Mouse (Mus musculus) megakaryocyte, embryonic 14.5 days (primary cell): Measurements from ENCODE around the gene Ppp4r3a. TPM values are rescaled to one million over a fixed set of nuclear protein-coding genes. Genes with fewer than 3 reads are reported as not detected.

Source experiments
- H3K27me3 ChIP-seq: replicated peaks from 2 replicates; pipeline ENCODE3; 2012; ENCODE audit warnings: inconsistent platforms
- H3K36me3 ChIP-seq: replicated peaks from 2 replicates; pipeline ENCODE3; 2012; ENCODE audit warnings: low read length, inconsistent platforms, mixed read lengths
- H3K4me1 ChIP-seq: 2 replicates; pipeline ENCODE4 v1.6.1; 2012; ENCODE audit warnings: inconsistent platforms
- H3K4me3 ChIP-seq: replicated peaks from 2 replicates; pipeline ENCODE3; 2012; ENCODE audit warnings: moderate library complexity, mild to moderate bottlenecking, inconsistent platforms
- H3K9me3 ChIP-seq: 2 replicates; pipeline ENCODE4 v1.6.1; 2012; ENCODE audit warnings: inconsistent platforms
- FLI1 ChIP-seq: IDR thresholded peaks from 2 replicates; pipeline ENCODE4 v1.6.1; 2012; ENCODE audit warnings: low read length, inconsistent platforms, mixed read lengths
- GATA1 ChIP-seq: IDR thresholded peaks from 3 replicates; pipeline ENCODE4 v1.6.1; 2012; ENCODE audit warnings: mixed read lengths, low read length, inconsistent platforms, borderline replicate concordance
- polyA plus RNA-seq: library from polyadenylated mRNA; stranded (reverse); fragments of >175 nt; gene quantifications from 2 replicates; pipeline ENCODE4 v1.2.3, GENCODE M21; 2012; ENCODE audit warnings: low replicate concordance; ENCODE audit not compliant: insufficient read depth

Ppp4r3a gene
- polyA plus RNA-seq, 1 experiment = 9.6 TPM

GRCm38 (mm10) chr12:101004982-101005381 is 78.5 kb downstream of the Ppp4r3a start:
- Histone ChIP-seq H3K36me3 (peaks cover 4% of the 10 kb centered on the region), H3K4me1 (peaks cover 72% of the 10 kb centered on the region), H3K4me3 (no peak overlapping the region), H3K9me3 (peaks cover 5% of the 10 kb centered on the region; the same call in 1 of the 2 replicates), H3K27me3 (peaks cover 3% of the 10 kb centered on the region)
- no peak for TF ChIP-seq GATA1
- TF ChIP-seq FLI1 = no peak

DNA sequence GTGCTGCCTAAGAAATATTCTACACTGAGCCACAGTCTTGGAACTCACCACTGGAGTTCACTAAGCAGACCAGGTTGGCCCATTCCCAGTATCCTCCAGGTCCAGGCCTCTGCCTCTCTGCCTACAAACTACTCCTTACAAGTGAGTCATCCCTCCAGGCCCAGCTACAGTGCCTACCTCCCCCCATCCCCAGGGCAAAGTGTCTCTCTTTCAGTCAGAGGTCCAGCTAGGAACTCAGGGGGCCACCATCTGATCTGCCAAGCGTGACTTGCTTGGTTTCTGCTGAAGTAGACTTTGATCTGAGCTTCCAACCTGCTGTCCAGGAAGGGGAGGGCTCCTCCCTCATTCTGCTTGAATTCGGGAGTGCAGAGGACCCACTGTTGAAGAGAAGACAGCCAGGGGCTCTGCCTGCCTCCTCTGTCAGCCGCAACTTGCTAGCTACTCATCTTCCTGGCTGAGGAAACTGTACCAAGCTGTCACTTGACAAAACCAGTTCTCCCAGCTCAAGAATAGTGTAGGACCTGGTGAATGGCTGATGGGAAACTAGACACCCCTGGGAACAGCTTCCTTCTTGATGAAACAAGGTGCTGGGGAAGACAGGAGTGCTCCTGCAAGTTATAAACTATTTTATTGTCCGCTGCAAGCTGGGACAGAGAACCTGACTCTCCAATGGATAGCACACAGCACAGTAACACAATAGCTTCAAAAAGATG is 80.5 kb downstream of the Ppp4r3a start:
- Histone ChIP-seq H3K36me3 (no peaks in the 10 kb centered on the region), H3K27me3 (peaks cover 3% of the 10 kb centered on the region), H3K4me1 (peaks cover 61% of the 10 kb centered on the region), H3K9me3 (no peaks in the 10 kb centered on the region), H3K4me3 (no peak overlapping the region)
- no peak for TF ChIP-seq GATA1
- TF ChIP-seq FLI1 = no peak

DNA sequence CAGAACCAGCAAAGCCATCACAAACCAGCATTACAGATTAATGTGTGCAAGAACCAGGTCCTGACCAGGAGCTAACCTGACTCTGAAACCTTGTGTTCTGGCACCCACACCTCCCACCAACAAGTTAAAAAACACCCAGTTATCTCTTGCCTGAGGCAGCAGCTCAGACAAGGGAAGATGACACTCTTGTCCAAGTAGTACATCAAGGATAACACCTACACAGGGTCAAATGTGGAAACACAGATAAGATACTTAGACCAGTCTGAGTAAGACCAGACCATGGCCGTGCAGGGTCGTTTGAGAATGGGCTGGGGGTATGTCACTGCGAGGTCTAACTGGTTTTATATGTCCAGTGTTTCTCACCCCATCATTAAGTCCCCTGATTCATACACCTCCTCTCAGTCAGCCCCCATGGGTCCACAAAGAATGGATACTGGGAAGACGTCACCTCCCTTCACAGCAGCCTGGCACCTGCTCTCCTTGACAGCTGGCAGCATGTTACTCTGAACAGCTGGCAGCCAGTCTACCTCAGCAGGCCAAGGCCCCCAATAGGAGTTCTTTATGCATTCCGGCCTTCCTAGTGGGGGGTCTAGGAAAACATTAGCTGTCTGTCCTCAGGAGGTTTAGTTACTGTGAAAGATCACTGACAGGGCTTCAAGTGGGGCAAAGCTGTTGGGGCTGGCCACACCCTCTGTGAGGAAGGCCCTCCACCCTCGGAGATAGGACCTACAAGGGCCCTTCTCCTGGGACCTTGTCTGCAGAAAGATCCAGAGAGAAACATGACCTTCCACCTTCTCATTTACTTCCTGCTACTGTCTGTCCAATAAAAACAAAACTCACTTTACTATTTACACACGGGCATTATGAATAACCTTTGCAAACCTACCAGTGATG is 84.2 kb downstream of the Ppp4r3a start:
- Histone ChIP-seq H3K9me3 (no peaks in the 10 kb centered on the region), H3K4me1 (peaks cover 65% of the 10 kb centered on the region)
- no peak for TF ChIP-seq FLI1
- TF ChIP-seq GATA1 = no peak

GRCm38 (mm10) chr12:100998564-100998962 is 84.9 kb downstream of the Ppp4r3a start:
- no peak for TF ChIP-seq GATA1
- no peak for TF ChIP-seq FLI1
- H3K9me3 ChIP-seq = no peaks in the 10 kb centered on the region
- peaks cover 70% of the 10 kb centered on the region for H3K4me1 ChIP-seq
- H3K4me3 ChIP-seq = no peak overlapping the region
- H3K27me3 ChIP-seq = peaks cover 2% of the 10 kb centered on the region
- H3K36me3 ChIP-seq = no peaks in the 10 kb centered on the region

More for the DNA sequence above, 84.2 kb downstream of the Ppp4r3a start:
- peaks cover 3% of the 10 kb centered on the region for H3K27me3 ChIP-seq
- no peaks in the 10 kb centered on the region for H3K36me3 ChIP-seq
- H3K4me3 ChIP-seq = no peak overlapping the region

GRCm38 (mm10) chr12:100997830-100998563 is 85.5 kb downstream of the Ppp4r3a start:
- Histone ChIP-seq H3K36me3 (peaks cover 3% of the 10 kb centered on the region), H3K27me3 (no peaks in the 10 kb centered on the region), H3K4me3 (no peak overlapping the region), H3K9me3 (no peaks in the 10 kb centered on the region), H3K4me1 (peaks cover 69% of the 10 kb centered on the region)
- TF ChIP-seq FLI1 (no peak), GATA1 (no peak)

DNA sequence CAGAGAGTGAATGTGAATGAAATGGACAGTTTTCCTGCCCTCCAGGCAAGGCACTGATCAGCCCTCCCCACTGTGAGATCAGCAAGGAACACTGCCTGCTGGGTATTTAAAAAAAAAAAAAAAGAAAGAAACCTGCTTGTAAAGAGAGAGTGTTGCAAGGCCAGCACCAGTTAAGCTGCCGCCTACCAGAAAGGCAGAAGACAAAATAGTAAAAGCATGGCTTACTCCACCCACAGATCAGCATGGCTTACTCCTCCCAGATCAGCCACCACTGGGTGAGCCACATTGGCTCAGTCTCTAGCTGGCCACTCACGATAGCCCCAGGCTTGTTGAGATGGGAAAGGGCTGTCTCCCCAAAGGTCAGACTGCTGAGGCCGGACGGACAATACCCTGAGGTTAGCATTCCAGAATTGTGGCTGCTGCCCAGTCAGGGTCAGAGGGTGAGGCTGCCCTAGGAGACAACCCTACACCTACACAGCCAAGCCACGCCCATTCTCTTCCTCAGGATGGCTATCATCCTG is 87.1 kb downstream of the Ppp4r3a start:
- TF ChIP-seq FLI1 (no peak), GATA1 (no peak)
- Histone ChIP-seq H3K4me3 (no peak overlapping the region), H3K9me3 (no peaks in the 10 kb centered on the region), H3K4me1 (peaks cover 63% of the 10 kb centered on the region), H3K27me3 (no peaks in the 10 kb centered on the region), H3K36me3 (peaks cover 3% of the 10 kb centered on the region)

DNA sequence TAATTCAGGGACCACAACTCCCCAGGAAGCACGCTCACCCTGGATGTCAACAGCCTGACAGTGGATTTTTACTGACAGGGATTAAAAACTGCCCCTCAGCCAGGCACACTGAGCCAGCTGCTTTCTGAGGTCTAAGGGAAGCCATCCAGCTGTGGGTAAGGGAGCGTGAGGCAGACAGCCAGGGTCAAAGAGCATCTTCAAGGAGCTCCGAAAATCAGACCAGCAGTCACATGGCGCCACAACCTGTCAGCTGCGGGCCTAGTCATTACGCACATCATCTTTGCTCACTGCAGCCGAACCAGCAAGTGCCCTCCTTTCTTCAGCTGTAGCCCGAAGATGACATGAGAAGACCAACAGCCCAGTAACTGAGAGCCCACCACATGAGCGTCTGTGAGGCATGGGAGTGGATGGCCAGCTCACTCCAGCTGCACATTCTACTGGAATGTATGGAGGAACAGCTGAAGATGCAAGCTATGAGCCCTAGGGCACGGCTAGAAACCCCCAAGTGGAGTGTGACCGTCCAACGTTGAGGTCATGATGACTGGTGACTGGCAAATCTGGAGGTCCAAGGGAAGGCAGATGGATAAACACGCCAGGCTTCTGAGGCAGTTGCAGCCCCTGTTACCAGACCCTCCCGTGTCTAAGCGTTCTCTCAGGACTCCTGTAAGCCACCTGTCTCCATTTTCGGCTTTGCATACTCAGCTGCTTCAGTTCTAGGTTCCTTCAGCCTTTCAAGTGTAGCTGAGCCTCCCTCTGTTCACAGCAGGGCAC is 87.7 kb downstream of the Ppp4r3a start:
- Histone ChIP-seq H3K4me3 (no peak overlapping the region), H3K27me3 (no peaks in the 10 kb centered on the region), H3K4me1 (peaks cover 56% of the 10 kb centered on the region), H3K36me3 (peaks cover 3% of the 10 kb centered on the region), H3K9me3 (no peaks in the 10 kb centered on the region)
- no peak for TF ChIP-seq FLI1
- TF ChIP-seq GATA1 = no peak

DNA sequence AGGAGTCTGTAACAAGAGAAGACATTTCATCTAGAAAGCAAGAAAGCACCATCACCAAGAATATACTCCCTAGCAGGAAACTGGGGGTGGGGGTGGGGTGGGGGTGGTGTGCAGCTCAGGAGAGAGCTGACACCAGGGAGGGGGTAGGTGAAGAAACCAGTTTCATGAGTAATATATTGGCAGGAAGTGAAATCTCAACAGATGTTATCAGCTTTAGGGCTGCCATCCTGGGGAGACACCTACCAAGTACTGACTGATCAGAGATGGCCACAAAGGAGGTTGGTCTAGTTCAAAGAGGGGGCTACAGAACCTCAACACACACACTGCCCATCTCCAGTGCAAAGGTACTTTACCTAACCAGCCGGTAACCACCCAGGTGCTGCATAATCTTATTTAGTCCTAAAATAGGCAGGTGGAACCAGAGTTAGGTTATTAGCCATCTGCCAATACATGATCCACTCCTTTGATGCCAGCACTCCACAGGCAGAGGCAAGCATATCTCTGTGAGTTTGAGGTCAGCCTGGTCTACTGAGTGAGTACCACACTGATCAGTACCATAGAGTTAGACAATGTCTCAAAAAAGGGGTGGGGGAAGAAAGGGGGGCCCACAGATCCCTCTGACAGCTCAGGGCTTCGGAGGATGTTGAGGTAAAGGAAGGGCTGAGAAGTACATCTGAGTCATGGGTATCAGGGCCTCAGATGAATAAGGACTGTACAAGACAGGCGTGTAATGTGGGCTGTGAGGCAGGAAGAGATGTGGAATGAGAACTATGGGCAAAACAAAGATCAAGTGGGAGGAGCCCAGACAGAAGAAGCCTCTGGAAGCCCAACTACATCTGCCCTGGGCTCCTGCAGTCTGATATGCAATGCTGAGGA is 89.1 kb downstream of the Ppp4r3a start:
- no peak for TF ChIP-seq FLI1
- no peak for TF ChIP-seq GATA1

More for the DNA sequence above, 89.1 kb downstream of the Ppp4r3a start:
- Histone ChIP-seq H3K36me3 (peaks cover 3% of the 10 kb centered on the region), H3K27me3 (no peaks in the 10 kb centered on the region), H3K4me1 (peaks cover 56% of the 10 kb centered on the region), H3K9me3 (no peaks in the 10 kb centered on the region), H3K4me3 (no peak overlapping the region)
